Mouse (Mus musculus) heart, embryonic 16.5 days (tissue): ENCODE data around the gene Olfr493. TPM values are rescaled to one million over a fixed set of nuclear protein-coding genes. Genes with fewer than 3 reads are reported as not detected.

Source experiments
- ATAC-seq: fragments of 200-750 bp; cut with Nextera tagmentation; replicated peaks from 2 replicates; pipeline ENCODE4 v1.8.0; 2017; ENCODE audit warnings: moderate number of reproducible peaks; ENCODE audit not compliant: insufficient read depth, low FRiP score; ENCODE audit errors: extremely low read depth
- H3K27ac ChIP-seq: fragments of 300-500 bp; sonication (generic); 2 replicates; pipeline ENCODE4 v1.5.1; 2014; ENCODE audit warnings: mild to moderate bottlenecking, low read length, control low read depth, moderate library complexity
- H3K27me3 ChIP-seq: fragments of 300-500 bp; sonication (generic); 2 replicates; pipeline ENCODE4 v1.6.1; 2014; ENCODE audit warnings: low read length, mixed read lengths; ENCODE audit not compliant: control insufficient read depth, insufficient read depth
- H3K36me3 ChIP-seq: fragments of 300-500 bp; sonication (generic); 2 replicates; pipeline ENCODE4 v1.6.1; 2014; ENCODE audit not compliant: control insufficient read depth, insufficient read depth
- H3K4me1 ChIP-seq: fragments of 300-500 bp; sonication (generic); 2 replicates; pipeline ENCODE4 v1.6.1; 2014; ENCODE audit warnings: low read length, mixed read lengths; ENCODE audit not compliant: control insufficient read depth, insufficient read depth
- H3K4me2 ChIP-seq: fragments of 300-500 bp; sonication (generic); 2 replicates; pipeline ENCODE4 v1.6.1; 2014; ENCODE audit warnings: low read depth, mild to moderate bottlenecking, control low read depth, low read length
- H3K4me3 ChIP-seq: fragments of 300-500 bp; sonication (generic); 2 replicates; pipeline ENCODE4 v1.5.1; 2014; ENCODE audit warnings: mild to moderate bottlenecking, control low read depth, low read length
- H3K9ac ChIP-seq: fragments of 300-500 bp; sonication (generic); 2 replicates; pipeline ENCODE4 v1.6.1; 2014; ENCODE audit warnings: low read length, control low read depth
- H3K9me3 ChIP-seq: fragments of 300-500 bp; sonication (generic); replicated peaks from 2 replicates; pipeline ENCODE4 v1.6.1; 2016; ENCODE audit warnings: low read length; ENCODE audit not compliant: control insufficient read depth
- WGBS: fragments of 180-500 bp; shearing (Covaris S2); extraction: QIAGEN DNeasy Blood & Tissue Kit; methylation state at CpG from one replicate; pipeline ENCODE4 v1.1.7; 2014; 5-methylcytosine and 5-hydroxymethylcytosine counted together
- polyA plus RNA-seq: library from polyadenylated mRNA; unstranded; fragments of >200 nt; fragmentation: Nextera tagmentation; extraction: Ambion mirVana; gene quantifications from 2 replicates; pipeline ENCODE4 v1.2.1, GENCODE M21; 2015

Gene Olfr493
- not detected in 2 replicates for polyA plus RNA-seq

DNA sequence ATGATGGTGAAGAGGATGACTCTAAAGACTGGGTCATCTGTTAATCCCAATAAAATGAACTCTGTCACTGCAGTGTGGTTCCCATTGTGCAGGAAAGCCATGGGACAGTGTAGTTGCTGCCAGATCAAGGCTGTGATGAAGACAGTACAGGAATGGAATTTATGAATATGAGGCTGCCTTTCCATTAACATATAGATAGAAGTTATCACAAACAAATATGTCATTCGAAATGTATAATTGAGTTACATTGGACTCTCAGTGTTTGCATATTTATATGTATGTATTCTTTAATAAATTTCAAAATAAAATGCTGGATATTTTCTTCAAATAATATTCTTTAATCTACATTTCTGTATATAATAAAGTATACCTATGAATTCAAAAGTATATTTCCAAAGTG lies at the start of gene Olfr493:
Gene Olfr493 (minus strand): TSS at position 101 of the 400 bp plus-strand sequence.
- WGBS, result 51% methylated on average over 1 of the region's 1 CpGs
- H3K36me3 ChIP-seq, result no peaks in the 10 kb centered on the region
- H3K4me3 ChIP-seq, result no peak within 1 kb of the TSS
- no peak for ATAC-seq
- H3K9me3 ChIP-seq, result no peaks in the 10 kb centered on the region
- no peak within 1 kb of the TSS for H3K27ac ChIP-seq
- H3K9ac ChIP-seq, result no peak within 1 kb of the TSS
- no peaks in the 10 kb centered on the region for H3K4me1 ChIP-seq
- no peaks in the 10 kb centered on the region for H3K27me3 ChIP-seq
- no peak within 1 kb of the TSS for H3K4me2 ChIP-seq

GRCm38 (mm10) chr7:108392867-108393266 lies 46.1 kb upstream of the Olfr493 start, which contains the start of gene Olfr495:
Gene Olfr495 (plus strand): TSS chr7:108393167.
- WGBS, result 53% methylated on average over 1 of the region's 1 CpGs
- no peak within 1 kb of the TSS for H3K4me3 ChIP-seq

DNA sequence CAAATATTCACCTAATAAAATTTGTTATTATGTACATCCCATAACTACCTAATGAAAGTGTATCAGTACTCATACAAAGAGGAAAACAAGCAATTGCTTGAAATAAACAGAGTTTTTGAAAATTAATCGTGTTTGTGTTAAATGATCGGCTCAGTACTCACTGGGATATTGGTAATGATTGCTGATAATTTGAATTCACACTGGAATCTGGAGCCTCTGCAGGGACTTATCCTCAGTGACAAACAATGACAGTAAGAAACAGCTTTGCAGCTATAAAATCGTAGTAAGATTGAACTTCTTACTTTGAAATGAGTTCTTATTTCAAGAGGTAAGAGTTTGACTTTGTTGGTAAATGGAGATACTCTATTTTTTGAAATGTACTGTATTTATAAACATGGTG lies 18.3 kb upstream of the Olfr493 start, which contains the start of gene Olfr494:
Gene Olfr494 (plus strand): TSS at position 301 of the 400 bp plus-strand sequence.
- Histone ChIP-seq H3K9ac (no peak within 1 kb of the TSS), H3K4me2 (no peak within 1 kb of the TSS), H3K36me3 (no peaks in the 10 kb centered on the region), H3K9me3 (no peaks in the 10 kb centered on the region), H3K27me3 (no peaks in the 10 kb centered on the region), H3K4me1 (no peaks in the 10 kb centered on the region), H3K27ac (no peak within 1 kb of the TSS), H3K4me3 (no peak within 1 kb of the TSS)
- no peak for ATAC-seq
- WGBS, result 65% methylated on average over 3 of the region's 3 CpGs

More at GRCm38 (mm10) chr7:108392867-108393266, 46.1 kb upstream of the Olfr493 start, which contains the start of gene Olfr495:
- ATAC-seq, result no peak
- Histone ChIP-seq H3K4me1 (no peaks in the 10 kb centered on the region), H3K4me2 (no peak within 1 kb of the TSS), H3K9me3 (no peaks in the 10 kb centered on the region), H3K27ac (no peak within 1 kb of the TSS), H3K9ac (no peak within 1 kb of the TSS), H3K27me3 (no peaks in the 10 kb centered on the region), H3K36me3 (no peaks in the 10 kb centered on the region)

GRCm38 (mm10) chr7:108323574-108323973 lies 23.2 kb downstream of the Olfr493 start, which contains the start of gene Olfr492:
Gene Olfr492 (minus strand): TSS chr7:108323674.
- no peaks in the 10 kb centered on the region for H3K36me3 ChIP-seq
- H3K27me3 ChIP-seq, result no peaks in the 10 kb centered on the region
- ATAC-seq, result no peak
- H3K4me3 ChIP-seq, result no peak within 1 kb of the TSS
- 70% methylated on average over 2 of the region's 2 CpGs for WGBS
- H3K4me2 ChIP-seq, result no peak within 1 kb of the TSS
- H3K9ac ChIP-seq, result no peak within 1 kb of the TSS
- no peaks in the 10 kb centered on the region for H3K9me3 ChIP-seq
- no peak within 1 kb of the TSS for H3K27ac ChIP-seq
- H3K4me1 ChIP-seq, result no peaks in the 10 kb centered on the region

- Histone ChIP-seq H3K27ac (no peak within 1 kb of the TSS), H3K27me3 (no peaks in the 10 kb centered on the region), H3K4me2 (no peak within 1 kb of the TSS), H3K4me3 (no peak within 1 kb of the TSS), H3K9ac (no peak within 1 kb of the TSS), H3K36me3 (no peaks in the 10 kb centered on the region), H3K4me1 (no peaks in the 10 kb centered on the region), H3K9me3 (no peaks in the 10 kb centered on the region)
- 54% methylated on average over 1 of the region's 1 CpGs for WGBS
- no peak for ATAC-seq
Observed at GRCm38 (mm10) chr7:108313151-108313550, 33.6 kb downstream of the Olfr493 start, which contains the start of gene Olfr491. Gene Olfr491 (plus strand): TSS chr7:108313451.

Other genes starting within 250 kb of the Olfr493 start
- 0.13 TPM in 1 of 2 replicates, not detected in the other for gene Olfr482, start 249.4 kb downstream of the Olfr493 start, polyA plus RNA-seq
- gene Olfr483, start 246.1 kb downstream of the Olfr493 start, polyA plus RNA-seq, result not detected in 2 replicates
- gene Olfr484, start 219.5 kb downstream of the Olfr493 start, polyA plus RNA-seq, result not detected in 2 replicates
- not detected in 2 replicates for gene Olfr485, start 187.1 kb downstream of the Olfr493 start, polyA plus RNA-seq
- not detected in 2 replicates for gene Olfr486, start 174.2 kb downstream of the Olfr493 start, polyA plus RNA-seq
- gene Olfr487, start 132.3 kb downstream of the Olfr493 start, polyA plus RNA-seq, result not detected in 2 replicates
- gene Olfr488, start 88.6 kb downstream of the Olfr493 start, polyA plus RNA-seq, result not detected in 2 replicates
- gene Olfr490, start 58.0 kb downstream of the Olfr493 start, polyA plus RNA-seq, result not detected in 2 replicates
- gene Olfr491, start 33.5 kb downstream of the Olfr493 start, polyA plus RNA-seq, result not detected in 2 replicates
- not detected in 2 replicates for gene Olfr492, start 23.3 kb downstream of the Olfr493 start, polyA plus RNA-seq
- gene Olfr494, start 18.4 kb upstream of the Olfr493 start, polyA plus RNA-seq, result not detected in 2 replicates
- not detected in 2 replicates for gene Olfr495, start 46.2 kb upstream of the Olfr493 start, polyA plus RNA-seq
- gene Olfr497, start 73.4 kb upstream of the Olfr493 start, polyA plus RNA-seq, result not detected in 2 replicates
- gene Olfr498, start 118.3 kb upstream of the Olfr493 start, polyA plus RNA-seq, result not detected in 2 replicates
- not detected in 2 replicates for gene Olfr502, start 178.1 kb upstream of the Olfr493 start, polyA plus RNA-seq
- gene Olfr503, start 197.5 kb upstream of the Olfr493 start, polyA plus RNA-seq, result not detected in 2 replicates
- not detected in 2 replicates for gene Olfr504, start 218.8 kb upstream of the Olfr493 start, polyA plus RNA-seq